Mouse (Mus musculus): ENCODE measurements around the gene Sumo1. TPM values are rescaled to one million over a fixed set of nuclear protein-coding genes. Genes with fewer than 3 reads are reported as not detected.

Gene Sumo1
- polyA plus RNA-seq (2017; shearing (Covaris generic)), result 355 TPM

GRCm38 (mm10) chr1:59670641-59671168, at the start of gene Sumo1:
Sumo1 (minus strand) TSS chr1:59670834.

GRCm38 (mm10) chr1:59684819-59685755, 14.5 kb upstream of the Sumo1 start, which contains the start of gene Nop58:
Nop58 (plus strand) TSS chr1:59684971.

Other genes with a start within 250 kb of the Sumo1 start
- gene Fzd7, start 188.4 kb downstream of the Sumo1 start, polyA plus RNA-seq (2017; shearing (Covaris generic)), result 0.25 TPM
- not detected for gene Gm973, start 154.6 kb downstream of the Sumo1 start, polyA plus RNA-seq (2017; shearing (Covaris generic))
- gene Nop58, start 14.1 kb upstream of the Sumo1 start, polyA plus RNA-seq (2017; shearing (Covaris generic)), result 276 TPM
- gene Bmpr2, start 92.6 kb upstream of the Sumo1 start, polyA plus RNA-seq (2017; shearing (Covaris generic)), result 0.20 TPM
- 89.1 TPM for gene Fam117b, start 242.2 kb upstream of the Sumo1 start, polyA plus RNA-seq (2017; shearing (Covaris generic))

Data from naive thymus-derived CD4-positive, alpha-beta T cell, adult 5 months (primary cell).